Mouse (Mus musculus): ENCODE results near the gene Slc38a8. TPM values are rescaled to one million over a fixed set of nuclear protein-coding genes. Genes with fewer than 3 reads are reported as not detected.

Slc38a8 gene
- polyA plus RNA-seq, 1 experiment from 2014 or later = not detected

DNA sequence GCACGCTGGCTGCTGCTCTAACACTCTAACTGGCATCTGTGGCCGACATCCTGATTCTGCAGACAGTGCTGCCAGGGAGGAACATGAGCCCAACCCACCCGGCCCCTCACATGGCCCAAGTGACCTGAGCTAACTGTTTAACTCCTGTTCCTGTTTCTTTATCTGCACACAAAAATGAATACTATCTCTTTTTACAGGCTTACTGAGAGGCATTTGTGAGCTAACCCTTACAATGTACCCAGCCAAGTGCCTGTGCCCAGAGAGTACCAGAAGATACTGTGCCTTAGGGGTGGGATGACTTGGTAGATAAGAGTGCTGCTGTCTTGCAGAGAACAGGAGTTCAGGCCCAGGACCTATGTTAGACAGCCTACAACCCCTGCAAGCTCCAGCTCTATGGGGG lies 13.4 kb upstream of the Slc38a8 start:
- 73% methylated on average over 3 of the region's 3 CpGs for WGBS

DNA sequence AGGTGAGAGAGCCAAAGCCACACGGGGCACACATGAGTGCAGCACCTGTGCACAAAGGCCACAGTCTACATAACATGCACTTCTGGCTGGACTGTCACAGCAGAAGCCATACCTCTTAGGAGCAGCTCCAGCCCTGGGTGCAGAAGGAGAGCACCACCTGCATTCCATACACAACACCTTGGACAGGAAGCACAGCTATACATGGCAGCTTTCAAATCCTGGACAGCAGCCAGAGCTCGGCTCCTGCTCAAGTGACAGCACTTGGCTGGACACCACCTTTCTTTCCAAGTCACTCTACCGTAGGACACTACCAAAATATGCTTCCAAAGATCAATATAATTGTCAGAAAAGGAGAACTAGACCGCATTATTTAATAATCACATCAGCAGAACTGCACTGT lies 11.9 kb upstream of the Slc38a8 start:
- Histone ChIP-seq H3K9me3 (ENCODE audit: low read length) (no peaks in the 10 kb centered on the region), H3K9ac (replicated peaks; ENCODE audit: low read depth) (no peak overlapping the region), H3K36me3 (ENCODE audit: insufficient read depth, low read length) (peaks cover 51% of the 10 kb centered on the region), H3K4me1 (ENCODE audit: insufficient read depth, low read depth, low read length) (no peaks in the 10 kb centered on the region), H3K27me3 (replicated peaks; ENCODE audit: insufficient read depth, low read length) (no peaks in the 10 kb centered on the region), H3K27ac (ENCODE audit: low read length) (no peak overlapping the region), H3K4me2 (replicated peaks; ENCODE audit: low read depth, low read length) (no peak overlapping the region), H3K4me3 (ENCODE audit: low read depth, low read length) (no peak overlapping the region)
- no peak for TF ChIP-seq CTCF (IDR thresholded peaks at IDR 0.05)
- TF ChIP-seq EP300 (IDR thresholded peaks at IDR 0.05) = no peak
- 58% methylated on average over 4 of the region's 4 CpGs for WGBS
- ATAC-seq = no peak
- DNase-seq (ENCODE audit: low spot score) = no peak

More for the DNA sequence above, 13.4 kb upstream of the Slc38a8 start:
- no peak overlapping the region for H3K4me3 ChIP-seq (ENCODE audit: low read depth, low read length)
- no peak overlapping the region for H3K4me2 ChIP-seq (replicated peaks; ENCODE audit: low read depth, low read length)
- H3K9ac ChIP-seq (replicated peaks; ENCODE audit: low read depth) = no peak overlapping the region
- H3K9me3 ChIP-seq (ENCODE audit: low read length) = no peaks in the 10 kb centered on the region
- no peak for TF ChIP-seq CTCF (IDR thresholded peaks at IDR 0.05)
- TF ChIP-seq EP300 (IDR thresholded peaks at IDR 0.05) = no peak
- H3K27ac ChIP-seq (ENCODE audit: low read length) = no peak overlapping the region
- ATAC-seq (no peak), DNase-seq (ENCODE audit: low spot score) (no peak)
- no peaks in the 10 kb centered on the region for H3K4me1 ChIP-seq (ENCODE audit: insufficient read depth, low read depth, low read length)
- H3K27me3 ChIP-seq (replicated peaks; ENCODE audit: insufficient read depth, low read length) = no peaks in the 10 kb centered on the region
- peaks cover 53% of the 10 kb centered on the region for H3K36me3 ChIP-seq (ENCODE audit: insufficient read depth, low read length)

DNA sequence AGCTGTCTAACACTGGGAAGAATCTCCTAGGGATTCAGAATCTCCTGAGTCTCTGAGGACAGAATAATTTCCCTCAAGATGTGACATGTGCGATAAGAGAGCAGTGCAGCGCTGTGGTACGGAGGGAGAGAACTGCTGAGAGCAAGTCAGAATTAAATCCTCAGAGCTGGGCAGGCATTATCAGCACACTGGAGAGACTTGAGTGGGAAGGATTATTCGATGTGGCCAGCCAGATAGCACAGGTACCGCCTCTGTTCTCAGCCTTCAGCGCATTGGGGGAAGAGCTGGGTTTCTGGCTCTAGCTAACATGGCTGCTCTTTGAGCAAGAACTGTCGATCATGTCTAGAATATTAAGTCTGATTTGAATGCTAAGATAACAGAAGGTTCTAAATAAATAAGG lies 10.2 kb upstream of the Slc38a8 start:
- no peaks in the 10 kb centered on the region for H3K27me3 ChIP-seq (replicated peaks; ENCODE audit: insufficient read depth, low read length)
- H3K9ac ChIP-seq (replicated peaks; ENCODE audit: low read depth) = no peak overlapping the region
- H3K9me3 ChIP-seq (ENCODE audit: low read length) = no peaks in the 10 kb centered on the region
- H3K27ac ChIP-seq (ENCODE audit: low read length) = no peak overlapping the region
- H3K36me3 ChIP-seq (ENCODE audit: insufficient read depth, low read length) = peaks cover 43% of the 10 kb centered on the region
- 91% methylated on average over 7 of the region's 7 CpGs for WGBS
- H3K4me2 ChIP-seq (replicated peaks; ENCODE audit: low read depth, low read length) = no peak overlapping the region
- ATAC-seq = no peak
- DNase-seq (ENCODE audit: low spot score) = no peak
- no peaks in the 10 kb centered on the region for H3K4me1 ChIP-seq (ENCODE audit: insufficient read depth, low read depth, low read length)
- no peak overlapping the region for H3K4me3 ChIP-seq (ENCODE audit: low read depth, low read length)
- TF ChIP-seq CTCF (IDR thresholded peaks at IDR 0.05) (no peak), EP300 (IDR thresholded peaks at IDR 0.05) (no peak)

DNA sequence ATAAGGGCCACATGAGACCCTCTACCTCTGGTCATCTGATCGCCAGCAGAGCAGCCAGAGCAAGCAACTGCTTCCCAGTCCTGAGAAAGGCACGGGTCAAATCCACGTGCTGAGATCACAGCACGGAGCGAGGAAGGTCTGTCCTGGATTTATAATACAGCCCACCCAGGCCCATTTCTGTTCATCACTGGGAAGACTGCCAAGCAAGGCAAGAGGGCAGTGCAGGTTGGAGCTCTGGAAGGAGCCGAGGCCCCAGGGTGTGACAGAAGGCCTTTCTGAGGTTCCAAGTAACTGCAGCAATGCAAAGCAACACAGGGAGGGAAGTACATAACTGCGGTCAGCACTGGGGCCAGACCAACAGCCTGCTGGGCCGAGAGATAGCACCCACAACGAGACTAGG lies 9.0 kb upstream of the Slc38a8 start:
- H3K4me2 ChIP-seq (replicated peaks; ENCODE audit: low read depth, low read length) = no peak overlapping the region
- TF ChIP-seq EP300 (IDR thresholded peaks at IDR 0.05) = no peak
- TF ChIP-seq CTCF (IDR thresholded peaks at IDR 0.05) = no peak
- H3K36me3 ChIP-seq (ENCODE audit: insufficient read depth, low read length) = peaks cover 40% of the 10 kb centered on the region

DNA sequence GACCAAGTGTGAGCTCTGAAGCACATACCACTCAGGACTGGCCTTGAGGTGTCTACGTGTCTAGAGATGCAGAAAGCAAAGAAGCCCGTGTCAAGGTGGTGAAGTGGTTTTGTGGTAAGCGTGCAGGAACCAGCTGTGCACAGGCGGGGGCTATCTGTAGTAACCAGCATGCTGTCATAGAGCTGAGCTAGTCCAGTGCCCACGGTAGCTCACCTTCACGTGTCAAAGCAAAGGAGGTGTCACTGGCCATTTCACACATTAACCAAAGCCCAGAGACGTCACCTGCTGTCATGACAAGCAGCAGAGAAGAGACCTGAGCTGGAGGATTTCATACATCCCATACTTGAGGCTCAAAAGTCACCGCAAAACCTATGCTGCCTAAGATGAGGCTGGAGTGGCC lies 4.6 kb upstream of the Slc38a8 start:
- Histone ChIP-seq H3K36me3 (ENCODE audit: insufficient read depth, low read length) (peaks cover 12% of the 10 kb centered on the region), H3K27ac (ENCODE audit: low read length) (no peak overlapping the region), H3K9me3 (ENCODE audit: low read length) (no peaks in the 10 kb centered on the region), H3K4me2 (replicated peaks; ENCODE audit: low read depth, low read length) (no peak overlapping the region), H3K9ac (replicated peaks; ENCODE audit: low read depth) (no peak overlapping the region), H3K4me1 (ENCODE audit: insufficient read depth, low read depth, low read length) (no peaks in the 10 kb centered on the region), H3K27me3 (replicated peaks; ENCODE audit: insufficient read depth, low read length) (no peaks in the 10 kb centered on the region), H3K4me3 (ENCODE audit: low read depth, low read length) (no peak overlapping the region)
- WGBS = 72% methylated on average over 8 of the region's 8 CpGs
- DNase-seq (ENCODE audit: low spot score) = no peak
- no peak for ATAC-seq
- TF ChIP-seq CTCF (IDR thresholded peaks at IDR 0.05) = no peak
- no peak for TF ChIP-seq EP300 (IDR thresholded peaks at IDR 0.05)

More for the DNA sequence above, 9.0 kb upstream of the Slc38a8 start:
- no peak overlapping the region for H3K4me3 ChIP-seq (ENCODE audit: low read depth, low read length)
- ATAC-seq (no peak), DNase-seq (ENCODE audit: low spot score) (no peak)
- H3K4me1 ChIP-seq (ENCODE audit: insufficient read depth, low read depth, low read length) = no peaks in the 10 kb centered on the region
- no peaks in the 10 kb centered on the region for H3K27me3 ChIP-seq (replicated peaks; ENCODE audit: insufficient read depth, low read length)
- WGBS = 88% methylated on average over 9 of the region's 9 CpGs
- H3K9ac ChIP-seq (replicated peaks; ENCODE audit: low read depth) = no peak overlapping the region
- H3K27ac ChIP-seq (ENCODE audit: low read length) = no peak overlapping the region
- H3K9me3 ChIP-seq (ENCODE audit: low read length) = no peaks in the 10 kb centered on the region

DNA sequence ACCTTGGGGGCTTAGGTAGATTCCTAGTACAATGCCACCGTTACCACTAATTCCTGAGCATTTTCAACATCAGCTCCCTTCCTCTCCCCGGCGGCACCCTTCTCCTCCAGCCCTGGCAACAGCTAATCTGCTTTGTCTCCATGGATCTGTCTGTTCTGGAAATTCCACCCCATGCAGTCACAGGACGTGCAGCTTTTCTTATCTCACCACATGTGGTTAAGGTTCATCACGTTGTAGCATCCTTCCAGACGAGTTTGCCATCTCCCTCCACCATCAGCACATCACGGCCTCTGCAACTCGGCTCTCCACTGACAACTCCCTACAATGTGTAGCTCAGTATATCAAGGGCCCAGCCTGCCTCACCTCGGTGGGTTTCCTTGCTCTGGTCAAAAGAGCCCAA lies 4.0 kb upstream of the Slc38a8 start:
- H3K9me3 ChIP-seq (ENCODE audit: low read length) = no peaks in the 10 kb centered on the region
- ATAC-seq (no peak), DNase-seq (ENCODE audit: low spot score) (no peak)
- no peak overlapping the region for H3K9ac ChIP-seq (replicated peaks; ENCODE audit: low read depth)
- peaks cover 12% of the 10 kb centered on the region for H3K36me3 ChIP-seq (ENCODE audit: insufficient read depth, low read length)
- 52% methylated on average over 9 of the region's 9 CpGs for WGBS
- no peak overlapping the region for H3K4me2 ChIP-seq (replicated peaks; ENCODE audit: low read depth, low read length)
- no peaks in the 10 kb centered on the region for H3K4me1 ChIP-seq (ENCODE audit: insufficient read depth, low read depth, low read length)
- no peak overlapping the region for H3K27ac ChIP-seq (ENCODE audit: low read length)
- TF ChIP-seq EP300 (IDR thresholded peaks at IDR 0.05) = no peak
- no peak for TF ChIP-seq CTCF (IDR thresholded peaks at IDR 0.05)
- no peaks in the 10 kb centered on the region for H3K27me3 ChIP-seq (replicated peaks; ENCODE audit: insufficient read depth, low read length)
- H3K4me3 ChIP-seq (ENCODE audit: low read depth, low read length) = no peak overlapping the region

DNA sequence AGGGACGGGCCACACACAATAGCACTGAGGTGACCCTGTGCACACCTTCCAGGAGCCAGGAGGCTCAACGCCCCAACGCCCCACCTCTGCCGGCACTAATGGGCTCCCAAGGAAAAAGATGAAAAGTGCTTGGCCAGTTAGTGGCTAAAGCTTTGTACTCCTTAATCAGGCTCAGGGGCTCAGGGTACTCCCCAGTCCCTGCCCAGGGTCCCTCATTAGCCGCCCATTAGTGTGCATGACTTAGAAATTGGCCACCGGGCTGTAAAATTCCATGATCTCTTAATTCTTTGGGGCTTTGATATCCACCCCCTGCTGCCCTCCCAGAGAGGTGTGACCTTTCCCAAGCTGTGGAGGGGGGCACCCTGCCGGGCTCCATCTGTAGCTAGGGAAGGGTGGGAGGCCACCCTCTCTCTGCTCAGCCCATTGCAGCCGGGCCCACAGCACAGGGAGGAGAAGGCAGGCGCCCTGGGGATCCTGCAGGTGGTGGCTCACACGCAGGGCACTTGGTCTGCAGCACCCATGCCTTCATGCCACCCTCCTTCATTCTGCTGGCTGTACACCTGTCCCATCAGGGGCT lies 1.8 kb upstream of the Slc38a8 start:
- DNase-seq (ENCODE audit: low spot score) = no peak
- Histone ChIP-seq H3K4me3 (ENCODE audit: low read depth, low read length) (no peak overlapping the region), H3K4me1 (ENCODE audit: insufficient read depth, low read depth, low read length) (no peaks in the 10 kb centered on the region), H3K36me3 (ENCODE audit: insufficient read depth, low read length) (no peaks in the 10 kb centered on the region; the same call in 1 of the 2 replicates), H3K9ac (replicated peaks; ENCODE audit: low read depth) (no peak overlapping the region), H3K27ac (ENCODE audit: low read length) (no peak overlapping the region), H3K4me2 (replicated peaks; ENCODE audit: low read depth, low read length) (no peak overlapping the region), H3K27me3 (replicated peaks; ENCODE audit: insufficient read depth, low read length) (no peaks in the 10 kb centered on the region), H3K9me3 (ENCODE audit: low read length) (no peaks in the 10 kb centered on the region)
- no peak for ATAC-seq
- TF ChIP-seq CTCF (IDR thresholded peaks at IDR 0.05) = no peak
- no peak for TF ChIP-seq EP300 (IDR thresholded peaks at IDR 0.05)
- WGBS = 56% methylated on average over 10 of the region's 10 CpGs
